Mouse (Mus musculus): Measurements from ENCODE around the gene Tmem116.

DNA sequence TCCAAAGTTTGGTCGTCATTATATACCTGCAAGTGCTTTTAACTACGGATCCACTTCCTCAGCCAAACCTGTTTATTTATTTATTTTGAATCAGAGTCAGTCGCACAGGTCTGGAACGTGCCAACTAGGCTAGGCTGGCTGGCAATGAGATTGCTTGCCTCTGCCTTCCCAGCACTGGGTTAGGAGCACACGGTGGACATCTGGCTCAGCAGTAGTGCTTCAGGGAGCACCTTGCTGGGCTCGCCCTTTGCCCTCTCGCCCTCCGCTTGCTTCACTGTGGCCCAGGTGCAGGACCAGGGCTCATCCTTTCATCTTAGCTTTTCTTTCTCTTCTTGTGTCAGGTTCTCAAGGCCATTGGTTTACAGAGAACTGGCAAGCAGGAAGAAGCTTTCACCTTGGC lies 43.8 kb upstream of the Tmem116 start:
- TF ChIP-seq CTCF (IDR thresholded peaks at IDR 0.05; ENCODE audit: extremely low read depth, insufficient read length, insufficient replicate concordance, low read depth, low read length) (no peak), POLR2A (IDR thresholded peaks at IDR 0.05; ENCODE audit: low read depth, low read length) (no peak)
